Mouse (Mus musculus): ENCODE measurements around the gene Cers5. TPM values are rescaled to one million over a fixed set of nuclear protein-coding genes. Genes with fewer than 3 reads are reported as not detected.

Cers5 gene
- polyA plus RNA-seq, 1 experiment from 2014 or later = 46.8 TPM

DNA sequence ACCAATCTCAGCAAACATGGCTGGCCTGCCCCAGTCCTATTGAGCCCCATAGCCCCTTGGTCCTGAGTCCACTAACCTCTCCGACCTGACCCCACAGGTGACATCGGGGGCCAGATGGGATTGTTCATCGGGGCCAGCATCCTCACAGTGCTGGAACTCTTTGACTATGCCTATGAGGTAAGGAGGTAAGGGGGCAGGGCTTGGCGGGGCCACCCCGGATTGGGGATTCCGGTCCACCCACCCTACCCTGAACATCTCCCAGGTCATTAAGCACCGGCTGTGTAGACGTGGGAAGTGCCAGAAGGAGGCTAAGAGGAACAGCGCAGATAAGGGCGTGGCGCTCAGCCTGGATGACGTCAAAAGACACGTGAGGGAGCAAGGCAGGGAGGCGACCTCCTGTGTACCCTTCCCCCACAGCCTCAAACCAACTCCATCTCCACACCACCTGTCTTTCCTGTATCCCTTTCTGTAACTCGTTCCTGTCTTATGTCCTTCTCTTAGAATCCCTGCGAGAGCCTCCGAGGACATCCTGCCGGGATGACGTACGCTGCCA lies 74.1 kb downstream of the Cers5 start:
- Histone ChIP-seq H3K27ac (ENCODE audit: low read length) (no peak overlapping the region), H3K36me3 (ENCODE audit: control insufficient read depth, insufficient read depth, low read length) (no peaks in the 10 kb centered on the region), H3K4me3 (ENCODE audit: low read length) (no peak overlapping the region), H3K4me2 (ENCODE audit: low read depth, low read length) (no peak overlapping the region; the same call in 1 of the 2 replicates), H3K4me1 (ENCODE audit: control insufficient read depth, insufficient read depth, low read length) (peaks cover 27% of the 10 kb centered on the region), H3K27me3 (replicated peaks; ENCODE audit: control insufficient read depth, insufficient read depth, low read length) (0 out of 2 replicates have a peak, but pooled peaks cover 7% of the 10 kb centered on the region), H3K9ac (ENCODE audit: low read depth, low read length) (0 out of 2 replicates have a peak overlapping the region, but pooled peaks have one; percentile 19), H3K9me3 (ENCODE audit: control insufficient read depth, low read length) (no peaks in the 10 kb centered on the region)
- ATAC-seq = no peak
- 37% methylated on average over 20 of the region's 20 CpGs for WGBS

DNA sequence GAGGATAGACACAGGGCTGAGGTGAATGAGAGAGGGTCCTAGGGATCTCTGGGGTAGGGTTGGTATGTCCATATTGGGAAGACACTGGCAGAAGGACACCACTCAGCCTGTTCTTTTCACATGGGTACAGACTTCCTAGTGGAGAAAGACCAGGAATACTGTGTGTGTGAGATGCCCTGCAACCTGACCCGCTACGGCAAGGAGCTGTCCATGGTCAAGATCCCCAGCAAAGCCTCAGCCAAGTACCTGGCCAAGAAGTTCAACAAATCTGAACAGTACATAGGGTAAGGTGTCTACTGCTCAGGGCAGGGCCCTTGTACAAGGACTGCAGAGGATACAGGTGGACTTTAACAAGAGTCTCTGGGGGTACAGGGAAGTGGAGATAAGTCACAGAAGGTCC lies 75.4 kb downstream of the Cers5 start:
- Histone ChIP-seq H3K27ac (ENCODE audit: low read length) (no peak overlapping the region), H3K27me3 (replicated peaks; ENCODE audit: control insufficient read depth, insufficient read depth, low read length) (0 out of 2 replicates have a peak, but pooled peaks cover 7% of the 10 kb centered on the region), H3K4me2 (ENCODE audit: low read depth, low read length) (no peak overlapping the region), H3K4me3 (ENCODE audit: low read length) (no peak overlapping the region), H3K9ac (ENCODE audit: low read depth, low read length) (no peak overlapping the region), H3K4me1 (ENCODE audit: control insufficient read depth, insufficient read depth, low read length) (peaks cover 16% of the 10 kb centered on the region), H3K36me3 (ENCODE audit: control insufficient read depth, insufficient read depth, low read length) (no peaks in the 10 kb centered on the region), H3K9me3 (ENCODE audit: control insufficient read depth, low read length) (no peaks in the 10 kb centered on the region)
- ATAC-seq = no peak
- WGBS = 11% methylated on average over 2 of the region's 2 CpGs

- H3K27me3 ChIP-seq (replicated peaks; ENCODE audit: control insufficient read depth, insufficient read depth, low read length) = peaks cover 7% of the 10 kb centered on the region
- no peaks in the 10 kb centered on the region for H3K36me3 ChIP-seq (ENCODE audit: control insufficient read depth, insufficient read depth, low read length)
- no peaks in the 10 kb centered on the region for H3K9me3 ChIP-seq (ENCODE audit: control insufficient read depth, low read length)
- WGBS = 44% methylated on average over 9 of the region's 9 CpGs
- no peak for ATAC-seq
- no peak overlapping the region for H3K9ac ChIP-seq (ENCODE audit: low read depth, low read length)
- no peaks in the 10 kb centered on the region for H3K4me1 ChIP-seq (ENCODE audit: control insufficient read depth, insufficient read depth, low read length)
- H3K4me2 ChIP-seq (ENCODE audit: low read depth, low read length) = no peak overlapping the region
- no peak overlapping the region for H3K4me3 ChIP-seq (ENCODE audit: low read length)
- H3K27ac ChIP-seq (ENCODE audit: low read length) = no peak overlapping the region
Measured at GRCm38 (mm10) chr15:99691976-99692375, 80.7 kb downstream of the Cers5 start.

DNA sequence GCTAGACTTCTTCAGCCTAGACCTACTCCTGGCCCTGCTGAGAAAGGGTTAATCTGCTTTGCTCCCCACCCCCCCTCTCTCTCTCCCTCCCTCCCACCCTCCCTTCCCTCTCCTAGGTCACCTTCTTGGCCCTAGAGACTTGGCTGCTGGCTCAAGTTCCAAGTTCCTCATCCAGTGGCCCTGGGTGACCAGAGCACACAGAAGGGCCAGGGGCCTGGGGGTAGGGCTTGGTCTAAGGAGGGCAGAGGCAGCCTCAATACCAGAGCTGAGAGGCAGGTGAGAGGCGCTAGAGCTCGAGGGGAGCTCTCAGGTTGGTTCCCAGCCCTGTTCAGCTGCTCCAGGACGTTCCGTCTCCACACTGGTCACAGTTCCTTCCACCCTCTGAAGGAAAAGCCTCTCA lies 81.8 kb downstream of the Cers5 start:
- no peak for ATAC-seq
- no peaks in the 10 kb centered on the region for H3K36me3 ChIP-seq (ENCODE audit: control insufficient read depth, insufficient read depth, low read length)
- 23% methylated on average over 4 of the region's 4 CpGs for WGBS

GRCm38 (mm10) chr15:99688712-99689111 lies 84.0 kb downstream of the Cers5 start:
- WGBS = 2% methylated on average over 4 of the region's 4 CpGs
- Histone ChIP-seq H3K27me3 (replicated peaks; ENCODE audit: control insufficient read depth, insufficient read depth, low read length) (peaks cover 7% of the 10 kb centered on the region), H3K4me2 (ENCODE audit: low read depth, low read length) (no peak overlapping the region), H3K4me1 (ENCODE audit: control insufficient read depth, insufficient read depth, low read length) (no peaks in the 10 kb centered on the region), H3K9me3 (ENCODE audit: control insufficient read depth, low read length) (no peaks in the 10 kb centered on the region), H3K9ac (ENCODE audit: low read depth, low read length) (0 out of 2 replicates have a peak overlapping the region, but pooled peaks have one; percentile 38), H3K36me3 (ENCODE audit: control insufficient read depth, insufficient read depth, low read length) (no peaks in the 10 kb centered on the region), H3K27ac (ENCODE audit: low read length) (no peak overlapping the region), H3K4me3 (ENCODE audit: low read length) (no peak overlapping the region)
- peak; percentile 56 for ATAC-seq

More for the DNA sequence above, 81.8 kb downstream of the Cers5 start:
- Histone ChIP-seq H3K4me1 (ENCODE audit: control insufficient read depth, insufficient read depth, low read length) (no peaks in the 10 kb centered on the region), H3K27me3 (replicated peaks; ENCODE audit: control insufficient read depth, insufficient read depth, low read length) (peaks cover 7% of the 10 kb centered on the region), H3K9ac (ENCODE audit: low read depth, low read length) (no peak overlapping the region), H3K9me3 (ENCODE audit: control insufficient read depth, low read length) (no peaks in the 10 kb centered on the region), H3K27ac (ENCODE audit: low read length) (no peak overlapping the region), H3K4me3 (ENCODE audit: low read length) (no peak overlapping the region), H3K4me2 (ENCODE audit: low read depth, low read length) (no peak overlapping the region)

Other genes with a start within 250 kb of the Cers5 start
- gene Faim2, start 244.7 kb downstream of the Cers5 start, polyA plus RNA-seq (2015; fragmentation: Nextera tagmentation; extraction: Ambion mirVana) = 0.91 and 1.1 TPM in 2 replicates
- gene Aqp2, start 193.8 kb downstream of the Cers5 start, polyA plus RNA-seq (2015; fragmentation: Nextera tagmentation; extraction: Ambion mirVana) = 0.10 TPM in 1 of 2 replicates, not detected in the other
- 0.47 and 0.53 TPM in 2 replicates for gene Aqp5, start 182.1 kb downstream of the Cers5 start, polyA plus RNA-seq (2015; fragmentation: Nextera tagmentation; extraction: Ambion mirVana)
- not detected in 2 replicates for gene Aqp6, start 171.5 kb downstream of the Cers5 start, polyA plus RNA-seq (2015; fragmentation: Nextera tagmentation; extraction: Ambion mirVana)
- gene Racgap1, start 121.2 kb downstream of the Cers5 start, polyA plus RNA-seq (2015; fragmentation: Nextera tagmentation; extraction: Ambion mirVana) = 97.1 and 104 TPM in 2 replicates
- gene Asic1, start 102.5 kb downstream of the Cers5 start, polyA plus RNA-seq (2015; fragmentation: Nextera tagmentation; extraction: Ambion mirVana) = 1.7 and 2.0 TPM in 2 replicates
- 19.3 and 20.9 TPM in 2 replicates for gene Smarcd1, start 70.8 kb downstream of the Cers5 start, polyA plus RNA-seq (2015; fragmentation: Nextera tagmentation; extraction: Ambion mirVana)
- not detected in 2 replicates for gene Gm17349, start 67.4 kb downstream of the Cers5 start, polyA plus RNA-seq (2015; fragmentation: Nextera tagmentation; extraction: Ambion mirVana)
- gene Gpd1, start 55.4 kb downstream of the Cers5 start, polyA plus RNA-seq (2015; fragmentation: Nextera tagmentation; extraction: Ambion mirVana) = 33.0 and 47.4 TPM in 2 replicates
- gene Cox14, start 47.3 kb downstream of the Cers5 start, polyA plus RNA-seq (2015; fragmentation: Nextera tagmentation; extraction: Ambion mirVana) = 249 and 253 TPM in 2 replicates
- gene Lima1, start 102.6 kb upstream of the Cers5 start, polyA plus RNA-seq (2015; fragmentation: Nextera tagmentation; extraction: Ambion mirVana) = 105 and 112 TPM in 2 replicates
- gene Fam186a, start 194.2 kb upstream of the Cers5 start, polyA plus RNA-seq (2015; fragmentation: Nextera tagmentation; extraction: Ambion mirVana) = not detected in 2 replicates
- gene Larp4, start 197.2 kb upstream of the Cers5 start, polyA plus RNA-seq (2015; fragmentation: Nextera tagmentation; extraction: Ambion mirVana) = 42.8 and 43.8 TPM in 2 replicates